Mouse (Mus musculus): ENCODE results near the gene Slc12a5. TPM values are rescaled to one million over a fixed set of nuclear protein-coding genes. Genes with fewer than 3 reads are reported as not detected.

The Slc12a5 gene
- polyA plus RNA-seq, 1 experiment from 2014 or later: 0.39 TPM

DNA sequence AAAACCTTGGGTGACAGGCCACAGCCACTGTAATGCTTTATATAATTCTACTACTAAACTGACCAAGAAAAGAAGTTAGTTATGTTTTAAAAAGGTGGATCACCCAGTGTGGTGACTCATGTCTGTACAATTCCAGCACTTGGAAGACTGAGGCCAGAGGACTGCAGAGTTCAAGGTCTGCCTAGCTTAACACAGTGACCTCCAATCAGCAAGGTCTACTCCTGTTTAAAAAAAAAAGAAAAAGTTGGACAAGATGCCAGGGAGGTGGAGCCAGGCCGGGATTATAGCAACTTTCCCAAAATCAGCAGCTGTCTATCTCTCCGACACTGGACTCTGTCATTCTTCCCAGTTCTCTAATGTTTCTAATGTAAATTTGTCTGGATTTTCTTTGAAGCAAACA, 49.0 kb downstream of the Slc12a5 start:
- Histone ChIP-seq H3K9me3 (ENCODE audit: low read length) (no peaks in the 10 kb centered on the region), H3K4me2 (ENCODE audit: low read depth, low read length) (no peak overlapping the region), H3K4me1 (ENCODE audit: insufficient read depth) (peaks cover 16% of the 10 kb centered on the region), H3K27me3 (ENCODE audit: insufficient read depth, low read length) (no peaks in the 10 kb centered on the region), H3K36me3 (replicated peaks; ENCODE audit: insufficient read depth, low read length) (peaks cover 48% of the 10 kb centered on the region), H3K4me3 (ENCODE audit: low read depth, low read length) (no peak overlapping the region), H3K9ac (replicated peaks) (no peak overlapping the region), H3K27ac (ENCODE audit: low read depth) (no peak overlapping the region)
- 73% methylated on average over 2 of the region's 2 CpGs for WGBS (ENCODE audit: insufficient replicate concordance)
- TF ChIP-seq EP300 (IDR thresholded peaks at IDR 0.05; ENCODE audit: low read depth) (no peak), CTCF (IDR thresholded peaks at IDR 0.05; ENCODE audit: low read depth) (no peak)
- no peak for ATAC-seq
- no peak for DNase-seq

DNA sequence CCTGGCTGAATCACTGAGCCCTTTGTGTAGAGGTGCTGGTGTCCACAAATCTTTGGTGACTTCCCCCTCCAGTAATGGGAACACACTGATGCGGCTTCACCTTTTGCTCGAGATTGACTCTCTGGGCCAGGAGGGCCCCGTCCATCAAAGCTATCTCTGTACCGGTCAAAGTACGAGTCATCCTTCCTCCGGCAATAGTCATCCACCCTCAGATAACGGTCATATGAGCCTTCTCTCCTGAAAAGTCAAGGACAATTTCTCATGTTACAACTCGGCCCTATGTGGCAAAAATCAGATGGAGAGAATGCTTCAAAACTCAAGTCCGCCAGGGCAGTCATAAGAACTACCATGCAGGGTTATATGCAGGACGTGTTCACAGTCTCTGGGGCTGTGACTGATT, 49.7 kb downstream of the Slc12a5 start:
- no peak overlapping the region for H3K27ac ChIP-seq (ENCODE audit: low read depth)
- H3K4me3 ChIP-seq (ENCODE audit: low read depth, low read length): no peak overlapping the region
- no peak overlapping the region for H3K4me2 ChIP-seq (ENCODE audit: low read depth, low read length)
- H3K9me3 ChIP-seq (ENCODE audit: low read length): no peaks in the 10 kb centered on the region
- no peak overlapping the region for H3K9ac ChIP-seq (replicated peaks)
- 60% methylated on average over 10 of the region's 10 CpGs for WGBS (ENCODE audit: insufficient replicate concordance)
- peaks cover 21% of the 10 kb centered on the region for H3K4me1 ChIP-seq (ENCODE audit: insufficient read depth)
- peaks cover 48% of the 10 kb centered on the region for H3K36me3 ChIP-seq (replicated peaks; ENCODE audit: insufficient read depth, low read length)
- ATAC-seq: no peak
- TF ChIP-seq EP300 (IDR thresholded peaks at IDR 0.05; ENCODE audit: low read depth) (no peak), CTCF (IDR thresholded peaks at IDR 0.05; ENCODE audit: low read depth) (no peak)
- H3K27me3 ChIP-seq (ENCODE audit: insufficient read depth, low read length): no peaks in the 10 kb centered on the region
- no peak for DNase-seq

- H3K9me3 ChIP-seq (ENCODE audit: low read length): no peaks in the 10 kb centered on the region
- no peak overlapping the region for H3K4me2 ChIP-seq (ENCODE audit: low read depth, low read length)
- no peak overlapping the region for H3K9ac ChIP-seq (replicated peaks)
- ATAC-seq (peak; percentile 62), DNase-seq (no peak)
- peaks cover 35% of the 10 kb centered on the region for H3K36me3 ChIP-seq (replicated peaks; ENCODE audit: insufficient read depth, low read length)
- H3K4me3 ChIP-seq (ENCODE audit: low read depth, low read length): no peak overlapping the region
- TF ChIP-seq EP300 (IDR thresholded peaks at IDR 0.05; ENCODE audit: low read depth) (peak; percentile 19; the same call in 1 of the 2 replicates), CTCF (IDR thresholded peaks at IDR 0.05; ENCODE audit: low read depth) (no peak)
- H3K27me3 ChIP-seq (ENCODE audit: insufficient read depth, low read length): no peaks in the 10 kb centered on the region
- peak overlapping the region; percentile 3; the same call in 1 of the 2 replicates for H3K27ac ChIP-seq (ENCODE audit: low read depth)
- H3K4me1 ChIP-seq (ENCODE audit: insufficient read depth): peaks cover 23% of the 10 kb centered on the region
- 46% methylated on average over 5 of the region's 5 CpGs for WGBS (ENCODE audit: insufficient replicate concordance)
Observed at GRCm38 (mm10) chr2:165014935-165015334, 54.3 kb downstream of the Slc12a5 start.

DNA sequence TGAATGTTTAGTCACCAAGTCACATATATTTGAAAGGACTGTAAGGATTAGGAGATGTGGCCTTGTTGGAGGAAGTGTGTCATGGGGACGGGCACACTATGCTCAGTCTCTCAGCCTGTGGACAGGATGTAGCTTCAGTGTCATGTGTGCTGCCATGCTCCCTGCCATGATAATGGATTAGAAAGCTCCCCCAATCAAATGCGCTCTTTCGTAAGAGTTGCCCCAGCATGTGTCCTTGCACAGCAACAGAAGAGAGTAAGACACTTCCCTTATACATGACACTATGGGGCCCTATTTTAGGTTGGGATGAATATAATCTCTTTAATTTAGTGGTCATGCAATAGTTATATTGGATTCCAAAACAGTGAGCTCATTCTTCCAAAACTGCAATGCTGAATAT, 59.9 kb downstream of the Slc12a5 start:
- no peak for TF ChIP-seq CTCF (IDR thresholded peaks at IDR 0.05; ENCODE audit: low read depth)
- no peak for TF ChIP-seq EP300 (IDR thresholded peaks at IDR 0.05; ENCODE audit: low read depth)
- H3K27ac ChIP-seq (ENCODE audit: low read depth): no peak overlapping the region
- no peak overlapping the region for H3K9ac ChIP-seq (replicated peaks)
- WGBS (ENCODE audit: insufficient replicate concordance): 81% methylated on average over 3 of the region's 3 CpGs
- H3K4me1 ChIP-seq (ENCODE audit: insufficient read depth): peaks cover 12% of the 10 kb centered on the region
- ATAC-seq (no peak), DNase-seq (no peak)
- no peak overlapping the region for H3K4me3 ChIP-seq (ENCODE audit: low read depth, low read length)
- no peak overlapping the region for H3K4me2 ChIP-seq (ENCODE audit: low read depth, low read length)
- peaks cover 12% of the 10 kb centered on the region; the same call in 1 of the 2 replicates for H3K36me3 ChIP-seq (replicated peaks; ENCODE audit: insufficient read depth, low read length)
- H3K9me3 ChIP-seq (ENCODE audit: low read length): no peaks in the 10 kb centered on the region
- H3K27me3 ChIP-seq (ENCODE audit: insufficient read depth, low read length): no peaks in the 10 kb centered on the region

- H3K4me1 ChIP-seq (ENCODE audit: insufficient read depth): no peaks in the 10 kb centered on the region
- H3K27me3 ChIP-seq (ENCODE audit: insufficient read depth, low read length): no peaks in the 10 kb centered on the region
- ATAC-seq (no peak), DNase-seq (no peak)
- H3K27ac ChIP-seq (ENCODE audit: low read depth): no peak overlapping the region
- no peaks in the 10 kb centered on the region for H3K9me3 ChIP-seq (ENCODE audit: low read length)
- 38% methylated on average over 1 of the region's 1 CpGs for WGBS (ENCODE audit: insufficient replicate concordance)
- H3K4me2 ChIP-seq (ENCODE audit: low read depth, low read length): no peak overlapping the region
- no peak overlapping the region for H3K4me3 ChIP-seq (ENCODE audit: low read depth, low read length)
- 0 out of 2 replicates have a peak, but pooled peaks cover 4% of the 10 kb centered on the region for H3K36me3 ChIP-seq (replicated peaks; ENCODE audit: insufficient read depth, low read length)
- no peak overlapping the region for H3K9ac ChIP-seq (replicated peaks)
- TF ChIP-seq CTCF (IDR thresholded peaks at IDR 0.05; ENCODE audit: low read depth): no peak
- TF ChIP-seq EP300 (IDR thresholded peaks at IDR 0.05; ENCODE audit: low read depth): peak; percentile 60; the same call in 1 of the 2 replicates
Observed at GRCm38 (mm10) chr2:165027163-165027562, 66.6 kb downstream of the Slc12a5 start.

DNA sequence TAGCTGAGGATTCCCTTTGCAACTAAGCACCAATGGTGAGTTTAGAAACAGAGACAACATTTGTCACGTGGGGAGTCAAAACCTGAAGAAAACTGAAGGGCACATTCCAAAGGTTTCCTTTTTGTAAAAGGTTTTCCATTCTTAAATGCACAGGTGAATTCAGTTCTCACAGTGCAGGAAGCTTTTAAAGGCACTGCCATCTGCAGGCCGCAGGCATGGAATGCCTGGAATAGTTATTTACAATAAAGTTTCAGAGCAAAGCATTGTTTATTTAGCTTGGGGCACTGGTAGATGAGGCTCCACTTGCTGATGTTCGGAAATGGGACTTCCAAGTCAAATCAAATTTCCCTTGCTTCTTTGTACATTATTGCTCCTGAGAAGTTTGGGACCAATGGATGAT, 71.9 kb downstream of the Slc12a5 start:
- DNase-seq (no peak), ATAC-seq (no peak)
- Histone ChIP-seq H3K4me3 (ENCODE audit: low read depth, low read length) (no peak overlapping the region), H3K9me3 (ENCODE audit: low read length) (no peaks in the 10 kb centered on the region), H3K27me3 (ENCODE audit: insufficient read depth, low read length) (no peaks in the 10 kb centered on the region), H3K9ac (replicated peaks) (no peak overlapping the region), H3K36me3 (replicated peaks; ENCODE audit: insufficient read depth, low read length) (no peaks in the 10 kb centered on the region), H3K4me1 (ENCODE audit: insufficient read depth) (peaks cover 14% of the 10 kb centered on the region), H3K4me2 (ENCODE audit: low read depth, low read length) (no peak overlapping the region), H3K27ac (ENCODE audit: low read depth) (no peak overlapping the region)
- peak; percentile 51 for TF ChIP-seq CTCF (IDR thresholded peaks at IDR 0.05; ENCODE audit: low read depth)
- TF ChIP-seq EP300 (IDR thresholded peaks at IDR 0.05; ENCODE audit: low read depth): no peak
- 66% methylated on average over 3 of the region's 3 CpGs for WGBS (ENCODE audit: insufficient replicate concordance)

- Histone ChIP-seq H3K27ac (ENCODE audit: low read depth) (no peak overlapping the region), H3K27me3 (ENCODE audit: insufficient read depth, low read length) (no peaks in the 10 kb centered on the region), H3K4me3 (ENCODE audit: low read depth, low read length) (peak overlapping the region; percentile 71), H3K9me3 (ENCODE audit: low read length) (no peaks in the 10 kb centered on the region), H3K4me1 (ENCODE audit: insufficient read depth) (peaks cover 14% of the 10 kb centered on the region), H3K36me3 (replicated peaks; ENCODE audit: insufficient read depth, low read length) (no peaks in the 10 kb centered on the region), H3K9ac (replicated peaks) (peak overlapping the region; percentile 87; the same call in 1 of the 2 replicates), H3K4me2 (ENCODE audit: low read depth, low read length) (peak overlapping the region; percentile 80)
- ATAC-seq: no peak
- WGBS (ENCODE audit: insufficient replicate concordance): 64% methylated on average over 6 of the region's 6 CpGs
- TF ChIP-seq CTCF (IDR thresholded peaks at IDR 0.05; ENCODE audit: low read depth) (no peak), EP300 (IDR thresholded peaks at IDR 0.05; ENCODE audit: low read depth) (no peak)
- DNase-seq: no peak
Observed at GRCm38 (mm10) chr2:165033306-165033705, 72.7 kb downstream of the Slc12a5 start.
